Mouse (Mus musculus): Measurements from ENCODE around the gene Rgs3. TPM values are rescaled to one million over a fixed set of nuclear protein-coding genes. Genes with fewer than 3 reads are reported as not detected.

The Rgs3 gene
- polyA plus RNA-seq, 2 experiments = 3.6 to 3.9 TPM

- ATAC-seq (ENCODE audit: insufficient read depth) (no peak), DNase-seq (ENCODE audit: low read depth in 3 of 3, low spot score in 3 of 3) (no peak)
- Histone ChIP-seq H3K4me1 (replicated peaks; ENCODE audit: control insufficient read depth in 2 of 2, insufficient read depth in 2 of 2, low read length in 1 of 2) (peaks cover 0 to 12% of the 10 kb centered on the region in 2 experiments; a peak in 2 of 4 replicates), H3K4me3 (ENCODE audit: insufficient read depth in 1 of 2, low read depth in 2 of 2, low read length in 2 of 2) (no peak overlapping the region), H3K9ac (replicated peaks) (no peak overlapping the region), H3K27ac (no peak overlapping the region), H3K4me2 (ENCODE audit: low read depth) (no peak overlapping the region), H3K36me3 (replicated peaks; ENCODE audit: control insufficient read depth, insufficient read depth, low read depth) (no peaks in the 10 kb centered on the region), H3K27me3 (ENCODE audit: control insufficient read depth, insufficient read depth, low read length) (no peaks in the 10 kb centered on the region), H3K9me3 (ENCODE audit: control insufficient read depth, low read length) (no peaks in the 10 kb centered on the region)
- no peak for TF ChIP-seq CTCF (IDR thresholded peaks at IDR 0.05; ENCODE audit: low read depth)
- no peak for TF ChIP-seq EP300 (IDR thresholded peaks at IDR 0.05; ENCODE audit: low read depth)
- 9% methylated on average over 11 of the region's 11 CpGs for WGBS (ENCODE audit: insufficient replicate concordance)
Measured at GRCm38 (mm10) chr4:62641230-62641589, 81.6 kb downstream of the Rgs3 start.

GRCm38 (mm10) chr4:62641656-62642055 is 82.0 kb downstream of the Rgs3 start:
- DNase-seq (ENCODE audit: low read depth in 3 of 3, low spot score in 3 of 3) (no peak), ATAC-seq (ENCODE audit: insufficient read depth) (no peak)
- H3K36me3 ChIP-seq (replicated peaks; ENCODE audit: control insufficient read depth, insufficient read depth, low read depth) = no peaks in the 10 kb centered on the region
- H3K4me1 ChIP-seq (replicated peaks; ENCODE audit: control insufficient read depth in 2 of 2, insufficient read depth in 2 of 2, low read length in 1 of 2) = peaks cover 0 to 8% of the 10 kb centered on the region in 2 experiments; a peak in 2 of 4 replicates
- no peak overlapping the region for H3K9ac ChIP-seq (replicated peaks)
- no peaks in the 10 kb centered on the region for H3K27me3 ChIP-seq (ENCODE audit: control insufficient read depth, insufficient read depth, low read length)
- H3K27ac ChIP-seq = no peak overlapping the region
- no peak overlapping the region for H3K4me3 ChIP-seq (ENCODE audit: insufficient read depth in 1 of 2, low read depth in 2 of 2, low read length in 2 of 2)
- TF ChIP-seq EP300 (IDR thresholded peaks at IDR 0.05; ENCODE audit: low read depth) (no peak), CTCF (IDR thresholded peaks at IDR 0.05; ENCODE audit: low read depth) (no peak)
- 41% methylated on average over 3 of the region's 3 CpGs for WGBS (ENCODE audit: insufficient replicate concordance)
- H3K9me3 ChIP-seq (ENCODE audit: control insufficient read depth, low read length) = no peaks in the 10 kb centered on the region
- no peak overlapping the region for H3K4me2 ChIP-seq (ENCODE audit: low read depth)

GRCm38 (mm10) chr4:62643401-62643800 is 83.8 kb downstream of the Rgs3 start:
- no peak overlapping the region for H3K9ac ChIP-seq (replicated peaks)
- no peak overlapping the region for H3K4me2 ChIP-seq (ENCODE audit: low read depth)
- no peak overlapping the region for H3K4me3 ChIP-seq (ENCODE audit: insufficient read depth in 1 of 2, low read depth in 2 of 2, low read length in 2 of 2)
- H3K36me3 ChIP-seq (replicated peaks; ENCODE audit: control insufficient read depth, insufficient read depth, low read depth) = no peaks in the 10 kb centered on the region
- 58% methylated on average over 8 of the region's 8 CpGs for WGBS (ENCODE audit: insufficient replicate concordance)
- no peak overlapping the region for H3K27ac ChIP-seq
- no peaks in the 10 kb centered on the region for H3K27me3 ChIP-seq (ENCODE audit: control insufficient read depth, insufficient read depth, low read length)
- no peaks in the 10 kb centered on the region for H3K9me3 ChIP-seq (ENCODE audit: control insufficient read depth, low read length)
- peaks cover 0 to 8% of the 10 kb centered on the region in 2 experiments; a peak in 2 of 4 replicates for H3K4me1 ChIP-seq (replicated peaks; ENCODE audit: control insufficient read depth in 2 of 2, insufficient read depth in 2 of 2, low read length in 1 of 2)
- TF ChIP-seq EP300 (IDR thresholded peaks at IDR 0.05; ENCODE audit: low read depth) = no peak
- no peak for TF ChIP-seq CTCF (IDR thresholded peaks at IDR 0.05; ENCODE audit: low read depth)
- ATAC-seq (ENCODE audit: insufficient read depth) (no peak), DNase-seq (ENCODE audit: low read depth in 3 of 3, low spot score in 3 of 3) (no peak)

- Histone ChIP-seq H3K4me3 (ENCODE audit: insufficient read depth in 1 of 2, low read depth in 2 of 2, low read length in 2 of 2) (no peak overlapping the region), H3K9me3 (ENCODE audit: control insufficient read depth, low read length) (no peaks in the 10 kb centered on the region), H3K4me1 (replicated peaks; ENCODE audit: control insufficient read depth in 2 of 2, insufficient read depth in 2 of 2, low read length in 1 of 2) (peaks cover 0 to 8% of the 10 kb centered on the region in 2 experiments; a peak in 2 of 4 replicates), H3K27ac (no peak overlapping the region), H3K9ac (replicated peaks) (no peak overlapping the region), H3K36me3 (replicated peaks; ENCODE audit: control insufficient read depth, insufficient read depth, low read depth) (no peaks in the 10 kb centered on the region), H3K4me2 (ENCODE audit: low read depth) (no peak overlapping the region), H3K27me3 (ENCODE audit: control insufficient read depth, insufficient read depth, low read length) (no peaks in the 10 kb centered on the region)
- no peak for DNase-seq (ENCODE audit: low read depth in 3 of 3, low spot score in 3 of 3)
- TF ChIP-seq CTCF (IDR thresholded peaks at IDR 0.05; ENCODE audit: low read depth) (no peak), EP300 (IDR thresholded peaks at IDR 0.05; ENCODE audit: low read depth) (no peak)
- no peak for ATAC-seq (ENCODE audit: insufficient read depth)
- 63% methylated on average over 11 of the region's 11 CpGs for WGBS (ENCODE audit: insufficient replicate concordance)
Measured at GRCm38 (mm10) chr4:62644031-62644793, 84.6 kb downstream of the Rgs3 start.

- no peaks in the 10 kb centered on the region for H3K4me1 ChIP-seq (replicated peaks; ENCODE audit: control insufficient read depth in 2 of 2, insufficient read depth in 2 of 2, low read length in 1 of 2)
- H3K9ac ChIP-seq (replicated peaks) = no peak overlapping the region
- TF ChIP-seq CTCF (IDR thresholded peaks at IDR 0.05; ENCODE audit: low read depth) (no peak), EP300 (IDR thresholded peaks at IDR 0.05; ENCODE audit: low read depth) (no peak)
- H3K4me3 ChIP-seq (ENCODE audit: insufficient read depth in 1 of 2, low read depth in 2 of 2, low read length in 2 of 2) = no peak overlapping the region
- H3K27ac ChIP-seq = no peak overlapping the region
- no peaks in the 10 kb centered on the region for H3K36me3 ChIP-seq (replicated peaks; ENCODE audit: control insufficient read depth, insufficient read depth, low read depth)
- no peaks in the 10 kb centered on the region for H3K27me3 ChIP-seq (ENCODE audit: control insufficient read depth, insufficient read depth, low read length)
- ATAC-seq (ENCODE audit: insufficient read depth) (no peak), DNase-seq (ENCODE audit: low read depth in 3 of 3, low spot score in 3 of 3) (no peak)
- 51% methylated on average over 9 of the region's 9 CpGs for WGBS (ENCODE audit: insufficient replicate concordance)
- no peak overlapping the region for H3K4me2 ChIP-seq (ENCODE audit: low read depth)
- no peaks in the 10 kb centered on the region for H3K9me3 ChIP-seq (ENCODE audit: control insufficient read depth, low read length)
Measured at GRCm38 (mm10) chr4:62646556-62647248, 87.1 kb downstream of the Rgs3 start.
